Mouse (Mus musculus): ENCODE measurements around the gene Cacnb4.

The Cacnb4 gene

GRCm38 (mm10) chr2:52651547-52651946 is 25.1 kb downstream of the Cacnb4 start:
- no peak for DNase-seq (ENCODE audit: low read depth, low spot score)

DNA sequence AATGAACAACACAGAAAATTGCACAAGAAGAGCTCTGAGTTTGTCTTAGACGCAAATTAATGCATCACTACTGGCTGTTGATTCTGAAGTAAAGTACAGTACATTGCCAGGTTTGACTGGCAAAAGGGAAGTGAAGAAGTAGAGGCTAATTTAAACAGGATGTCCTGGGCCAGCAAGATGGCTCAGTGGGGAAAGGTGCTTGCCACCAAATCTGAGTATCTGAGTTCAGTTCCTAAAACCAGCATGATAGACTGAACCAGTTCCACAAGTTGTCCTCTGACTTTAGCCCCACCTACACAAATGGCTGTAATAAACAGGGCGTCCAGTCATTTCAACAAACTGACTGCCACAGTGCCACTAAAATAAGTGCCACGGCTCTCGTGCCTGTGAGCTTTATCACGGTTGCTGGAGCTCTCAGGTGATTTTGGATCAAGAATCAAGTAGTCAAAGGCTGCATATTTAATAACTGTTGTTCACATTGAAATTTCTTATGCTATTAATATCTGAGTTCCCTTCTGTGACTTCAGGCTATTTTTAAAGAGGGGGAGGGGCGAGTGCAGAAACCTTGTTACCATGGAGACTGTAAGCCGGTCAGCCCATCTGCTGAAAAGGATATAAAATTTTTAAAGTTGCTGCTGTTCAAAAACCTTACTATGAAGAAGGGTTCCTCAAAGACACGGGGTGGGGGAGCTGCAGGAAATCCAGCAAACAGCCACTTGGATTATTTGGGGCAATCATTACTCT is 29.2 kb downstream of the Cacnb4 start:
- DNase-seq (ENCODE audit: low read depth, low spot score), result peak; percentile 64

DNA sequence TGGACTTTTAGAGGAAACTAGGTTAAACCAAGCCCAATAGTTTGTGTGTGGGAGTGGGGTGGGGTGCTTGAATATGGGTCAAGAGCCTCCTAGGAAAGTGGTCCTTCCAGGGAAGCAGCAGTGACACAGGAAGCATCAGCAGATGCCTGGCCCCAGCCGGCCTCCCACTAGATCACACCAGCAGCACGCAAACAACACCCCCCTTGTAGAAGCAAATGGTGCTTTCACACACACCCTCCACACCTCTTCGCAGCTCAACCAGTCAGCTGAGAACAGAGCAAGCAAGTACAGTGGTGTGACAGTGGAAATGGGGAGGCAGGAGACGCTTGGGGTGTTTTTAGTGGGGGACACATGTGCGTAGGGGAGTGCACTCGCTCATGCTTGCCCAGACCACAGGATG is 33.0 kb downstream of the Cacnb4 start:
- no peak for DNase-seq (ENCODE audit: low read depth, low spot score)

GRCm38 (mm10) chr2:52639530-52639875 is 37.1 kb downstream of the Cacnb4 start:
- no peak for DNase-seq (ENCODE audit: low read depth, low spot score)

GRCm38 (mm10) chr2:52638857-52639529 is 37.6 kb downstream of the Cacnb4 start:
- DNase-seq (ENCODE audit: low read depth, low spot score), result no peak

DNA sequence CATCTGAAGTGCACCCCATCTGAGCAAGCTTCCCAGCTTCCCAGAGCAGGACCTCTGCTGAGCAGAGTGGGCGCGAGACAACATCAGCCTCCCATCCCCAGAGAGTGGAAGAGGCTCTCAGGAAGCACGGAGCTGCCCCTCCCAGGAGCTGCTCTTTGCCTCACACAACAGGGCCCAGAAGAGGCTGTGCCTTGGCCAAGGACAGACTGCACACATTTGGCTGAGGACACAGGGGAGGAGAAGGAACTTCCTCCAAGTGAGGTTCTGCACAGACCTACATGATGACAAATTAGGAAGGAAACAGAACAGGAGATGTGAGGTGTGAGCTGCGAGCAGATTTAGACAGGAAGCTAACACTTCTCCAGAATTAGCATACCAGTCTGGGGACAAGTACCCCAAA is 38.4 kb downstream of the Cacnb4 start:
- peak; percentile 23 for DNase-seq (ENCODE audit: low read depth, low spot score)

DNA sequence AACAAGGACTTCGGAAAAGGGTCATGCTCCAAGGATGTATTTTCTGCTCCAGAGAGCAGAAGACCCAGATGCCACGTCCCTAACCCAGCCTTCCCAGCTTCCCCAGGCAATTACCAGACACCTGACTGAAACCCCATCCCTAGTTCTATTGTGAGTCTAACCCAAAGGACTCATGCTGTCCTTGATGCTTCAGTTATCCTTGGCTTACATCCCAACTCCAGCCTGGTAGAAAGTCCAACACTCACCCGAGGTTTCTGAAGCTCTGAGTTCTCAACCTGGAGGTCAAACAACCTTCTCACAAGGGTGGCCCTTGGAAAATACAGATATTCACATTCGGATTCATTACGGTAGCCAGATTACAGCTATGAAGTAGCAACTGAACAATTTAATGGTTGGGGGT is 40.6 kb downstream of the Cacnb4 start:
- DNase-seq (ENCODE audit: low read depth, low spot score), result no peak

- DNase-seq (ENCODE audit: low read depth, low spot score), result no peak
These were observed 41.3 kb downstream of the Cacnb4 start for GRCm38 (mm10) chr2:52635358-52635757.

DNA sequence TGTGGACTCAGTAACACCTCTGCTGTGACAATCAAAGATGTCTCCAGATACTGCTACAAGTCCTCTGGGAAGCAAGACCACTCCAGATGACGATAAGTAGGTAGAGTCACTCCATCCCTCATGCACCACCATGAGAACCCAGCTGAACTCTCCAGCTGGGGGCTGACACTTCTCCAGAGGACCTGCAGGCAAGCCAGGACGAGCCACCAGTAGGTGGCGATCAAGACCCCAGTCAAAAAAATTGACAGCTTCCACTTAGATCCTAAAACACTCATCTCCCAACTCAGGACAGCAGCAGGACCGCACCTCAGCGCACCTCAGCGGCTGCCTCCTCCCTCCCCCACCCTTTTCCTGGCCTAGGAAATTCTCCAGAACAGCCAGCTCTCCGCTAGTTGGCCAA is 43.8 kb downstream of the Cacnb4 start:
- DNase-seq (ENCODE audit: low read depth, low spot score), result peak; percentile 69

- DNase-seq (ENCODE audit: low read depth, low spot score), result peak; percentile 22
These were observed 48.4 kb downstream of the Cacnb4 start for GRCm38 (mm10) chr2:52628186-52628585.

- DNase-seq (ENCODE audit: low read depth, low spot score), result no peak
These were observed 50.4 kb downstream of the Cacnb4 start for GRCm38 (mm10) chr2:52626266-52626665.

- DNase-seq (ENCODE audit: low read depth, low spot score), result no peak
These were observed 50.9 kb downstream of the Cacnb4 start for GRCm38 (mm10) chr2:52625731-52626130.

GRCm38 (mm10) chr2:52623921-52624404 is 52.7 kb downstream of the Cacnb4 start:
- no peak for DNase-seq (ENCODE audit: low read depth, low spot score)

DNA sequence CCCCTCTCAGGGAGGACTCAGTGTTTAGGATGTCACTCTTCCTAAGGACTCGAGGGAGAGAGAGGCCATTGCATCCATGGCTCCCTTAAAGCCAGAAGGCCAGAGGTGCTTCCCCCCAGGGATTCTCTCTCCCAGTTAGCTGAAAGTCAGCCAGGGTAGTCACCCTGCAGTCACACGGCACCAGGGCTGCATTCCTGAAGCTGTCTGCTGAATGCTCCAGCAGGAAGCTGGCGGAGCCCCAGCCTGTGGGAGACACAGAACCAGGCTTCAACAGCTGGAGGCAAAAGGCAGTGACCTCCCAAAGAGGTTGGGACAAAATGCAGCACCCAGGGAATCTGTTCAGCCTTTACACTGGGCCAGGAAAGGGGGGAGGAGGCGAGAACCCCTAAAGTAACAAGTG is 53.2 kb downstream of the Cacnb4 start:
- DNase-seq (ENCODE audit: low read depth, low spot score), result no peak

DNA sequence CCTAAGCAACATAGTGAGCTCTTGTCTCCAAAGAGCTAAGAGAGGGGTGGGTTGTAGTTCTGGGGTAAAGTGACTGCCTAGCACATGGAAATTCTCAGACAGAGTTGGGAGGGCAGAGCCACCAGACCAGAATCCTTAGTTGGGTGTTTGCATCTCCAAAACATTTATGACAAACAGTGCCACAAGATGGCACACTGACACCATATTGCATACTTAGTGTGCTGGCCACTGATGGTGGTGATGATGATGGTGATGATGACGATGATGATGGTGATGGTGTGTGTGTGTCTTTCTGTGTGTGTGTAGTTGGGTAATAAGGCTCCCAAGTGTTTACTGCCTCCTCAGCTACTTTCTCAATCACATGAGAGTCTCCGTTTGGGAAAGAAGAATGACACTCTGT is 54.0 kb downstream of the Cacnb4 start:
- DNase-seq (ENCODE audit: low read depth, low spot score), result peak; percentile 51

- DNase-seq (ENCODE audit: low read depth, low spot score), result no peak
These were observed 57.1 kb downstream of the Cacnb4 start for GRCm38 (mm10) chr2:52619406-52619974.

- DNase-seq (ENCODE audit: low read depth, low spot score), result no peak
These were observed 57.8 kb downstream of the Cacnb4 start for GRCm38 (mm10) chr2:52618804-52619203.

GRCm38 (mm10) chr2:52615429-52615828 is 61.2 kb downstream of the Cacnb4 start:
- no peak for DNase-seq (ENCODE audit: low read depth, low spot score)

DNA sequence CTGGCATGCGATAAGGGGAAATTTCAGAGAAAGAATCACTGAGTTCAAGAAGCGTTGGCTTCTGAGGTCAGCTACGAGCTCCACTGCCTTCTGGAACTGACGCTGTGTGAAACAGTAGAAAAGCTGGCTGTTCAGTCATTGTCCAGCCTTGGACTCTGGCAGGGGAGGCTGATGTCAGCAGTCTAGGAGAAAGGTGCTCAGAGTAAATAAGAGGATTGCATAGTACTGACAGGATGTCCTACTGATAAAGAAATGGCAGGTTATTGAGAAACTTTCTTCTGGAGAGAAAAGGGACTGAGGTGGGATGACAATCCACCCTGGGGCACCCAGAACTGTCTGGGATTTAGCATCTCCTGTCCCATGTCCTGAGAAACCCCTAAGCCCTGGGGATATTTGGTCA is 62.7 kb downstream of the Cacnb4 start:
- DNase-seq (ENCODE audit: low read depth, low spot score), result no peak

DNA sequence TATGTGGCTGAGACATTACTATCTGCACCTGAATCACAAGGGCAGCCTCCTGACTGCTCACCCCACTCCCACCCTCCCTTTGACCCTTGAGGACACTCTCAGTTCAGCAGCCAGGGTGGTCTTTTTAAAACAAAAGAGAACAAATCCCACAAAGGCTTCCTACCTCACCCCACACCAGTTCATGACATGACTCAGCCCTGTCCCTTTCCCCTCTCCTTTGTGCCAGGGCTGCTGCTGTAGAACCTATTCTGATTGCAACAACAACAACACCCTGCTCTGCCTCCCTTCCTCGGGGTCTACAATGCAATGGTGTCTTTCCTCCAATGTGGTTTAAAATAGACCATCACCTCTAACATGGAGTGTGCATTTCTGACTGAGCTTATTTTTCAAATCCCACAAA is 67.1 kb downstream of the Cacnb4 start:
- DNase-seq (ENCODE audit: low read depth, low spot score), result no peak

DNA sequence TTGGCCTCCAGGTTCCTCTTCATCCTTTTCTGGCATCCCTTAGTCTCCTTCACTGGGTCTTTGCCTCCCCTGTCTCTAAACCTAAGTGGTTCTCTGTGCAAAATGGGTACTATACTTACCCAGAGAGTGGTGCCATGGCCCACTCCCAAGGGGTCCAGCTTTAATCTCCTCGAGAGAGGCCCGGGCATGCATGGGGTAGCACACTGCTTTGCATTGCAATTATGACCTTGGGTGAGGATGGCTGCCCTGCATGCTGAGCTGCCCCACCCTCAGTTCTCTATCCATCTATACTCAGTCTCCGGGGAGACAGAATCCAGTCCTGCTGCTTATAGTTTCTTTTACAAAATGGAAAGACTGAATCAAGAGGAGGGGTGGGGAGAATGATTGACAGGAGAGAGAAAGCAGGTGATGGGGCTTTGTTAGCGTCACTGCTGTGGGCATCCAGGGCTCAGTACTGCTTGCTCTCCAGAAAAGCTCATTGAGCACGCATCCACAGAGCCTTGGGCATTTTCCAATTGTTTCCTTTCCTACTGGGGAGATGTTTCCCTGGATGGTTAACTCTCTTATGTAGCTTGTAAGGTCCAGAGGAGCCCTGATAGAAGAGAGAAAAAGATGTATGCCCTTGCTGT is 68.7 kb downstream of the Cacnb4 start:
- no peak for DNase-seq (ENCODE audit: low read depth, low spot score)

GRCm38 (mm10) chr2:52606331-52606730 is 70.3 kb downstream of the Cacnb4 start:
- peak; percentile 24 for DNase-seq (ENCODE audit: low read depth, low spot score)
